Mouse (Mus musculus) heart, embryonic 12.5 days (tissue): Measurements from ENCODE around the gene Nox1. TPM values are rescaled to one million over a fixed set of nuclear protein-coding genes. Genes with fewer than 3 reads are reported as not detected.

ENCODE experiments used
- microRNA-seq: library from miRNA; unstranded; fragments of <30 nt; microRNA quantifications from one replicate; pipeline ENCODE4, GENCODE M21; 2017
- polyA plus RNA-seq: library from polyadenylated mRNA; unstranded; fragments of >200 nt; fragmentation: Nextera tagmentation; extraction: Ambion mirVana; gene quantifications from 2 replicates; pipeline ENCODE4 v1.2.1, GENCODE M21; 2016

The Nox1 gene
- polyA plus RNA-seq, 1 experiment from 2014 or later = 0.11 TPM

Small RNA genes within 50 kb of the gene (microRNA-seq; reads per million reads assigned to microRNA genes)
- not detected for gene Mir3112

Other genes starting within 250 kb of the Nox1 start
- gene Sytl4, start 240.1 kb downstream of the Nox1 start, polyA plus RNA-seq = 3.6 and 4.0 TPM in 2 replicates
- 39.7 and 40.2 TPM in 2 replicates for gene Cstf2, start 162.8 kb downstream of the Nox1 start, polyA plus RNA-seq
- 0.19 and 0.33 TPM in 2 replicates for gene Xkrx, start 59.9 kb downstream of the Nox1 start, polyA plus RNA-seq
- not detected in 2 replicates for gene Arl13a, start 34.5 kb downstream of the Nox1 start, polyA plus RNA-seq
- 35.8 and 37.6 TPM in 2 replicates for gene Trmt2b, start 55.0 kb upstream of the Nox1 start, polyA plus RNA-seq
- gene Tmem35a, start 73.3 kb upstream of the Nox1 start, polyA plus RNA-seq = 6.2 and 6.6 TPM in 2 replicates
- gene Cenpi, start 86.1 kb upstream of the Nox1 start, polyA plus RNA-seq = 23.2 and 28.6 TPM in 2 replicates
- gene Drp2, start 182.6 kb upstream of the Nox1 start, polyA plus RNA-seq = 0.87 and 0.95 TPM in 2 replicates